Mouse (Mus musculus): ENCODE measurements at regions not wholly inside any gene's neighbourhood (a gene's known extent, or its start where the extent isn't known, plus 50 kb on each side); places are given as distances from the start of the nearest gene placed in this dataset.

DNA sequence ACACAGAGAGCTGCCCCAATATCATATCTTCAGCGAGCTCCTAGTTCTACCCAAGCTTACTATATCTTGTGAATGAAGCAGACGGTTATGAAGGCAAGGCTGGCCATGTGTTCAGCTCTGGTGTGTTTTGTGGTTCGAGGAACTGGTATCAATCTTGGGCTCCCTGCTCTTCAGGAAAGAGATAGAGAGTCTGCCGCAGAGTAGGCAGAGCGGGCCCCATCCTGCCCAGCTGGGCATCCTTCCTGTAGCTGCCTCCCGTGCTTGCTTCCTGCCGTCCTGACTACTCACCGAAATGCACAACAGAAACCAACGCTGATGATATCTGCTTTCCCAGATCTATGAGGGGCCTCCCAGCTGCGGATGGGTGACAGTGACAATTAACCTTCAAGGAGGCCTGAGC lies 60.3 kb downstream of the Snrpe start:
- CTCF ChIA-PET: no interaction called here

- CTCF ChIA-PET: no interaction called here
Observed at GRCm38 (mm10) chr1:133548971-133549370, 61.1 kb downstream of the Snrpe start.

GRCm38 (mm10) chr1:133547541-133547940 lies 62.5 kb downstream of the Snrpe start:
- CTCF ChIA-PET: no interaction called here

GRCm38 (mm10) chr1:133544996-133545395 lies 65.1 kb downstream of the Snrpe start:
- CTCF ChIA-PET: no interaction called here

GRCm38 (mm10) chr1:133543751-133544150 lies 66.3 kb downstream of the Snrpe start:
- CTCF ChIA-PET: no interaction called here

GRCm38 (mm10) chr1:133541996-133542775 lies 67.9 kb downstream of the Snrpe start:
- CTCF ChIA-PET: interaction anchor here (0.7 kb wide), 1 partner anchor 79 kb away, joined by 3 read pairs; no protein-coding TSS in a partner anchor

DNA sequence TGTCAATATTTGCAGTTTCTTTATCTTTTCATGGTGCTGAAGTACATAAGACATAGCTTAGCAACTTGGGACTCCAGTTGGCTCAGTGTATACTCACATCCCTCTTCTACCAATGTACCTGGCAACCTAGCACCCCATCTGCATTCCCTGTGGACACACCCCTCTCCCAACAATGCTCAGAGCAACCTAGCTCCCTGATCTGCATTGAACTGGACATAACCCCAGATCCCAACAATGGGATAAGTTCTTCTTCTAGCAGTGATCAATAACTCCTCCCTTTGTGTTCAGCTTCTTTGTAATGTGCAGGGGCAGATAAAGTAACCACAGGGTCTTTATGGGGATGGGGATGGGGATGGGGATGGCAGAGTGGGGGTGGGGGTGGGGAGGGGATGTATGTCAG lies 79.4 kb downstream of the Snrpe start:
- CTCF ChIA-PET: no interaction called here

DNA sequence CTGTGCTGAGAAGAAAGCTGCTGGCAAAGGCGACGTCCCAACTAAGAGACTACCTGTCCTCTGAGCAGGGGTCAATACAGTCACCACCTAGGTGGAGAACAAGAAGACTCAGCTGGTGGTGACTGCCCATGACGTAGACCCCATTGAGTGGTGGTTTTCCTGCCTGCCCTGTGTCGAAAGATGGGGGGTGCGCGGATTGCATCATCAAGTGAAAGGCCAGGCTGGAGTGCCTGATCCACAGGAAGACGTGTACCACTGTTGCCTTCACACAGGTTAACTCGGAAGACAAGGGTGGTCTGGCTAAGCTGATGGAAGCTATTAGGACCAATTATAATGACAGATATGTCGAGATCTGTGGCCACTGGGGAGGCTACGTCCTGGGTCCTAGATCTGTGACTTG lies 80.3 kb downstream of the Snrpe start:
- CTCF ChIA-PET: no interaction called here

GRCm38 (mm10) chr1:133527651-133528385 lies 82.3 kb downstream of the Snrpe start:
- CTCF ChIA-PET: no interaction called here

DNA sequence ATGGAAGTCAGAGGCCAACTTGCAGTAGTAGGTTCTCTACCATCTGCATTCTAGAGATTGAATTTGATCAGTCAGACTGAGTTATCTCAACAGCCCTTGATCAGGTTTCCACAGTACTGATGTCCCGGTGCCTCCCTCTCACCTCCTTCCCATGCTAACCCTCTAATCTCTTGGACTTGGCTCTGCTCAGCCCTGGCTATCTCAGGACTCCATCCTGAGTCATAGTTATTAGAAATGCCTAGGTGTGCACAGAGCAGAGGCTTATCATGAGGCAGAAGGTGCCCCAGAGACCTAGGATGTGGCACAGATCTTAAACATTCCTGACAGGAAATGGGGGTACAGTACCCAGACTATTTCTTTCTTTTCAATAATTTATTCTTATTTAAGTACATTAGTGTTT lies 87.3 kb downstream of the Snrpe start:
- CTCF ChIA-PET: no interaction called here

DNA sequence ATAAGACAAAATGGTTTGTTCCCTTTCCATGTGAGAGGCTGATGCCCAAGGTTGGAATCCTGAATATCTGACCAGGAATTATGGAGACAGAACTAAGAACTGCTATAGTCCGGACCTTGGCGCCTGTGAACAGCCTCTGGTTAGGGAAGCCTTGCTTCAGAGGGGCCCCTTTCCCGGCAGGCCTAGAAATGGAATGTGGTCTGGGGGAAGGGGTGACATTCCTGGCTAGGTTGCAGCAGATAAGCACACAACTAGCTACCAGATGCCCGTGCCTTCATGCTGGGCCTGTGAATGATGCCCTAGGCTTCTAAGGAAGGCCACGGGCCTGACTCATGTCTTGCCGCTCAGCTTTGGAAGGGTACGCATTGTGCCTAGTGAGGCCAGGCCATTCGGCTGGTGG lies 89.4 kb downstream of the Snrpe start:
- CTCF ChIA-PET: no interaction called here

DNA sequence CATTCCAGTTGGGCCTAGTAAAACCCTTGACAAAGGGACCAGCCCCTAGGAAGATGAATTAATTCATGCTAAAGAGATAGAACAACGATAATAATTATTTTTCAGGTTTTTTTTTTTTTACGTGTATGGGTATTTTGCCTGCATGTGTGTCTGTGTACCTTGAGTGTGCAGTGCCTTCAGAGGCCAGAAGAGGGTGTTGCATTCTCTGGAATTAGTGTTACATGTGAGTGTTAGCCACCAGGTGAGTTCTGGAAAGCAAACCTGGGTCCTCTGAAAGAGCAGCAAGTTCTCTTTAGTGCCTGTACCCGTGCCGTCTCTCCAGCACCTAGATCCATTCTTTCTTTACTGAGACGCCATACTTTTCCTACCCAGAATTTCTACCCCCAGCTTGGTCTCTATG lies 92.8 kb upstream of the Sox13 start:
- CTCF ChIA-PET: no interaction called here

DNA sequence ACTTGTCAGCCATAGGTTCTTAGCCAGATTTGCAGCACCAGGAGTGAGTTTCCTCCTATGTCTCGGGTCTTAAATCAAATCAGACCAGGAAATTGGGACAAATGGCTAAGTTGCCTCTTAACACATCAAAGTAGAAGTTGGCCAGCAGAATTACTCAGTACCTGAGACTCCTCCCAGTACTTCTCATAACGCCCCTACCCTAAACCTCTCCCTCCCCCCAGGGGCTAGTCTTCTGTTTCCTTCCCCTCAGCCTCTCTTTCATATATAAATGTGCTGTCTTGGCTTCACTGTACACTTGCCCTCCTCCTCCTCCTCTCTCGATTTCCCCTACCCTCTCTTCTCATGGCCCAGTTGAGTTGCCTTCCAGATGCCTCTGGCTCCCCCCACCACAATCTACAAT lies 79.9 kb upstream of the Sox13 start:
- CTCF ChIA-PET: no interaction called here

GRCm38 (mm10) chr1:133503336-133503735 lies 79.2 kb upstream of the Sox13 start:
- CTCF ChIA-PET: no interaction called here

- CTCF ChIA-PET: no interaction called here
Observed at GRCm38 (mm10) chr1:133501016-133501415, 76.8 kb upstream of the Sox13 start.

- CTCF ChIA-PET: no interaction called here
Observed at GRCm38 (mm10) chr1:133492986-133493741, 69.0 kb upstream of the Sox13 start.

GRCm38 (mm10) chr1:133492291-133492985 lies 68.3 kb upstream of the Sox13 start:
- CTCF ChIA-PET: no interaction called here

GRCm38 (mm10) chr1:133491857-133492290 lies 67.7 kb upstream of the Sox13 start:
- CTCF ChIA-PET: no interaction called here

DNA sequence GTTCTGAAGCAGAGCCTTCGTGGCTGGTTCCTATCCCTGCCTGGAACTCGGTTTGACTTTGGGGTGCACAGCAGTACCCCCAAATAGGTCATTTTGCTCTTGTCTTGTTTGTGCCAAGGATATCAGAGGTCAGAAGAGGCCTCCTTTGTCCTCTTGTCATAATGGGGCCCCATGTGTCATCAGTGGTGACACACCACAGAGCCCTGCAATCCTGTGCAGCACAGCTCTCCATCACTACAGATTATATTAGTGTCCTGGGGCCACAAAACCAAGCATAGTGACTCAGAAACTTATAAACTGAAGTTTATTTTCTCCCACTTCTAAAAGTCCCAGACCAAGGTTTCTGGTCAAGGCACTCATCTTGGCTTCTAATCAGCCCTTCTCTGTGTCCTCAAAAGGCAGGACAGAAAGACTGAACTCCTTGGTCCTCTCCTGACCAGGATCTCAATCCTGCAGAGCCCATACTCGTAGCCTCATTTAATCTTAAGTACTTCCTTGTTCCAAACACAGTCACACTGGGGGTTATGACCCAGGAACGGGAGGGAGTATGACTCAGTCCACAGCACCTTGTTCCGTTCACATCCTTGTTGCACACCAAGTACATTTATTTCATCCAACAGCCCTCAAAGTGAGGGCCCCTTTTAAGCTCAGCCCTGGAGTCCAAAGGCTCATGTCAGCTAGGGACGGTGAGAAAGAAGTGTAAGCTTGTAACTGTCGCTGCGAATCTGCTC lies 63.2 kb upstream of the Sox13 start:
- CTCF ChIA-PET: no interaction called here

DNA sequence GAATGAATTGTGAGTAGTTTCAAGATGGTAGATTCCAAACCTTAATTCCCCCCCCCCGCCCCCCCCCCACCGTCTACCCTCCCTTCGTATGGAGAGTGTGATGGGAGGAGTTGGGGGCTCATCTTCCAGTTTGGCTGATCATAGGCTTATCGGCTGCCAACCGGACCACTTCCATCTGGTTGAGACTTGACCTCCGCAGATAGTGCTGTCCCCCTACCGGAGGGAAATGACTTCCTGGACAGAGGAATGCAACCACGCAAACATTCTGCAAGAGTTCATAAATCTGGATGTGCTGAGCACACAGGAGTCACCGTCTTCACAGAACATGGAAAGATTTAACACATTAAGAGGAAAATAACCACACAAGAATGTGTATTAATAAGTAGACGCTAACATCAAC lies 62.2 kb upstream of the Sox13 start:
- CTCF ChIA-PET: no interaction called here

- CTCF ChIA-PET: no interaction called here
Observed at GRCm38 (mm10) chr1:133482891-133483290, 58.7 kb upstream of the Sox13 start.

DNA sequence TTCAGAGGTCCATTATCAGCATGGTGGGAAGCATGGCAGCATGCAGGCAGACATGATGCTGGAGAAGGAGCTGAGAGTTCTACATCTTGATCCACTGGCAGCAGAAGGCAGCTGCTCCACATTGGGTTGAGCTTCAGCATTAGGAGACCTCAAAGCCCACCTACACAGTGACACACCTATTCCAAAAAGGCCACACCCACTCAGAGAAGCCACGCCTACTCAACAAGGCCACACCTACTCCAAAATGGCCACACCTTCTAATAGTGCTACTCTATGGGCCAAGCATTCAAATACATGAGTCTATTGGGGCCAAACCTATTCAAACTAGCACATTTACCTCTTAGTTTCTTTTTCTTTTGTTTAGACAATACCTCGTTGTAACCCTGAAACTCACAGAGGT lies 50.4 kb upstream of the Sox13 start:
- CTCF ChIA-PET: no interaction called here
